Mouse (Mus musculus) C2C12 (cell line): ENCODE data around the gene Elfn1.

Experiments
- CTCF ChIP-seq: IDR thresholded peaks from one replicate; pipeline ENCODE4 v1.5.1; 2011; ENCODE audit not compliant: control insufficient read depth, insufficient read depth, insufficient read length
- MYOD1 ChIP-seq: IDR thresholded peaks from one replicate; pipeline ENCODE4 v1.6.1; 2011; ENCODE audit warnings: low read depth; ENCODE audit not compliant: control insufficient read depth, insufficient read length

DNA sequence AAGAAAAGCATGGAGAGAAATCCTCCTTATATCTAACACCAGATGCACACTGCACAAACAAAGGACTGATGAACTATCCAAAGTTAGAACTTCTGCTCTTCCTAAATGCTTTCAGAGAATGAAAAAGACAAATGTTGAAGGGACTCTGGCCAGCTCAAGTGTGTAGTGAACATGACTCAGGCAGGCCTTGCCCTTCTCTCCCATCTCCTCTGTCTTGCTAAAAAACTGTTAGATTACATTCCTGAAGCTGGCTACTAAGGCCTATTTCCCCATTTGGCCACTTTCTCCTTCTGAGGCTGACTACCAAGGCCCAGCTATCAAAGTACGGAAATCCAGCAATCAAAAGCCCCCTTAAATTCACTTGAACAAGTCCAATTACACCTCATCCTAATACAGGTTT lies 111.9 kb downstream of the Elfn1 start:
- TF ChIP-seq CTCF (no peak), MYOD1 (no peak)
